Mouse (Mus musculus) forebrain, postnatal 0 days (tissue): ENCODE measurements at regions not wholly inside any gene's neighbourhood (a gene's known extent, or its start where the extent isn't known, plus 50 kb on each side); places are given as distances from the start of the nearest gene placed in this dataset.

ENCODE experiments used
- ATAC-seq: fragments of 200-750 bp; cut with Nextera tagmentation; 2 replicates; pipeline ENCODE4 v1.8.0; 2017; ENCODE audit warnings: mild to moderate bottlenecking, moderate library complexity
- DNase-seq: peaks from one replicate; pipeline ENCODE4 v3.0.0-alpha.2; 2015
- H3K27ac ChIP-seq: fragments of 300-500 bp; sonication (generic); 2 replicates; pipeline ENCODE4 v1.5.1; 2014; ENCODE audit warnings: low read depth, mild to moderate bottlenecking, antibody characterized with exemption, low read length, moderate library complexity, mixed read lengths
- H3K27me3 ChIP-seq: fragments of 300-500 bp; sonication (generic); 2 replicates; pipeline ENCODE4 v1.6.1; 2014; ENCODE audit warnings: mild to moderate bottlenecking, low read length, mixed read lengths; ENCODE audit not compliant: insufficient read depth
- H3K36me3 ChIP-seq: fragments of 300-500 bp; sonication (generic); 2 replicates; pipeline ENCODE4 v1.6.1; 2014; ENCODE audit warnings: mild to moderate bottlenecking, moderate library complexity; ENCODE audit not compliant: insufficient read depth
- H3K4me1 ChIP-seq: fragments of 300-500 bp; sonication (generic); 2 replicates; pipeline ENCODE4 v1.6.1; 2014; ENCODE audit warnings: antibody characterized with exemption; ENCODE audit not compliant: insufficient read depth
- H3K4me2 ChIP-seq: fragments of 300-500 bp; sonication (generic); 2 replicates; pipeline ENCODE4 v1.6.1; 2014; ENCODE audit warnings: low read depth, mild to moderate bottlenecking, moderate library complexity
- H3K4me3 ChIP-seq: fragments of 300-500 bp; sonication (generic); 2 replicates; pipeline ENCODE4 v1.5.1; 2014; ENCODE audit warnings: low read depth, low read length, mixed read lengths
- H3K9ac ChIP-seq: fragments of 300-500 bp; sonication (generic); 2 replicates; pipeline ENCODE4 v1.6.1; 2014; ENCODE audit warnings: mild to moderate bottlenecking
- H3K9me3 ChIP-seq: fragments of 300-500 bp; sonication (generic); 2 replicates; pipeline ENCODE4 v1.6.1; 2016; ENCODE audit warnings: low read length
- CTCF ChIP-seq: sonication (generic); IDR thresholded peaks from 2 replicates; pipeline ENCODE4 v1.5.1; 2016; ENCODE audit warnings: antibody characterized with exemption, control low read depth, low read depth
- WGBS: fragments of 180-500 bp; shearing (Covaris S2); extraction: QIAGEN DNeasy Blood & Tissue Kit; methylation state at CpG from one replicate; pipeline ENCODE4 v1.1.7; 2014; 5-methylcytosine and 5-hydroxymethylcytosine counted together

- 74% methylated on average over 3 of the region's 3 CpGs for WGBS
- Histone ChIP-seq H3K27me3 (no peaks in the 10 kb centered on the region), H3K9ac (no peak overlapping the region), H3K4me3 (no peak overlapping the region), H3K4me2 (no peak overlapping the region), H3K27ac (no peak overlapping the region), H3K4me1 (no peaks in the 10 kb centered on the region), H3K9me3 (no peaks in the 10 kb centered on the region), H3K36me3 (no peaks in the 10 kb centered on the region)
- TF ChIP-seq CTCF: no peak
- DNase-seq: no peak
- no peak for ATAC-seq
These were observed 70.9 kb downstream of the Kctd12 start for GRCm38 (mm10) chr14:102911582-102911981.

- no peak for TF ChIP-seq CTCF
- H3K4me3 ChIP-seq: no peak overlapping the region
- no peak for DNase-seq
- H3K9me3 ChIP-seq: no peaks in the 10 kb centered on the region
- H3K9ac ChIP-seq: no peak overlapping the region
- no peak overlapping the region for H3K4me2 ChIP-seq
- 85% methylated on average over 3 of the region's 3 CpGs for WGBS
- H3K4me1 ChIP-seq: no peaks in the 10 kb centered on the region
- no peak overlapping the region for H3K27ac ChIP-seq
- ATAC-seq: no peak
- no peaks in the 10 kb centered on the region for H3K36me3 ChIP-seq
- no peaks in the 10 kb centered on the region for H3K27me3 ChIP-seq
These were observed 73.4 kb downstream of the Kctd12 start for GRCm38 (mm10) chr14:102908990-102909389.

GRCm38 (mm10) chr14:102907411-102908103 lies 74.9 kb downstream of the Kctd12 start:
- Histone ChIP-seq H3K36me3 (no peaks in the 10 kb centered on the region), H3K9me3 (no peaks in the 10 kb centered on the region), H3K4me2 (no peak overlapping the region), H3K27me3 (no peaks in the 10 kb centered on the region), H3K27ac (no peak overlapping the region), H3K4me1 (no peaks in the 10 kb centered on the region), H3K9ac (no peak overlapping the region), H3K4me3 (no peak overlapping the region)
- WGBS: 79% methylated on average over 6 of the region's 6 CpGs
- DNase-seq (no peak), ATAC-seq (no peak)
- TF ChIP-seq CTCF: no peak

GRCm38 (mm10) chr14:102906826-102907225 lies 75.6 kb downstream of the Kctd12 start:
- no peak overlapping the region for H3K4me2 ChIP-seq
- ATAC-seq (no peak), DNase-seq (no peak)
- no peak overlapping the region for H3K4me3 ChIP-seq
- no peak for TF ChIP-seq CTCF
- H3K36me3 ChIP-seq: no peaks in the 10 kb centered on the region
- H3K27me3 ChIP-seq: no peaks in the 10 kb centered on the region
- H3K4me1 ChIP-seq: no peaks in the 10 kb centered on the region
- H3K9me3 ChIP-seq: no peaks in the 10 kb centered on the region
- no peak overlapping the region for H3K9ac ChIP-seq
- H3K27ac ChIP-seq: no peak overlapping the region
- 82% methylated on average over 6 of the region's 6 CpGs for WGBS

- Histone ChIP-seq H3K27ac (no peak overlapping the region), H3K9me3 (no peaks in the 10 kb centered on the region), H3K4me3 (no peak overlapping the region), H3K36me3 (no peaks in the 10 kb centered on the region), H3K27me3 (no peaks in the 10 kb centered on the region), H3K4me1 (no peaks in the 10 kb centered on the region), H3K9ac (no peak overlapping the region), H3K4me2 (no peak overlapping the region)
- WGBS: 100% methylated on average over 1 of the region's 1 CpGs
- ATAC-seq: no peak
- DNase-seq: no peak
- TF ChIP-seq CTCF: no peak
These were observed 76.2 kb downstream of the Kctd12 start for GRCm38 (mm10) chr14:102906286-102906685.

GRCm38 (mm10) chr14:102902906-102903305 lies 79.5 kb downstream of the Kctd12 start:
- no peak for TF ChIP-seq CTCF
- Histone ChIP-seq H3K4me3 (no peak overlapping the region), H3K27ac (peak overlapping the region; percentile 67), H3K27me3 (no peaks in the 10 kb centered on the region), H3K4me2 (0 out of 2 replicates have a peak overlapping the region, but pooled peaks have one; percentile 13), H3K36me3 (no peaks in the 10 kb centered on the region), H3K9me3 (no peaks in the 10 kb centered on the region), H3K4me1 (no peaks in the 10 kb centered on the region), H3K9ac (no peak overlapping the region)
- 47% methylated on average over 12 of the region's 12 CpGs for WGBS
- DNase-seq (peak; percentile 81), ATAC-seq (peak; percentile 95)

GRCm38 (mm10) chr14:102902236-102902635 lies 80.2 kb downstream of the Kctd12 start:
- ATAC-seq (no peak), DNase-seq (peak; percentile 15)
- no peak overlapping the region for H3K4me3 ChIP-seq
- H3K36me3 ChIP-seq: no peaks in the 10 kb centered on the region
- no peak overlapping the region for H3K9ac ChIP-seq
- no peak for TF ChIP-seq CTCF
- H3K4me1 ChIP-seq: no peaks in the 10 kb centered on the region
- no peaks in the 10 kb centered on the region for H3K27me3 ChIP-seq
- 73% methylated on average over 7 of the region's 7 CpGs for WGBS
- no peak overlapping the region for H3K27ac ChIP-seq
- no peak overlapping the region for H3K4me2 ChIP-seq
- H3K9me3 ChIP-seq: no peaks in the 10 kb centered on the region
